Mouse (Mus musculus) intestine, postnatal 0 days (tissue): ENCODE results near the gene Cbx1. TPM values are rescaled to one million over a fixed set of nuclear protein-coding genes. Genes with fewer than 3 reads are reported as not detected.

ENCODE experiments used
- ATAC-seq: fragments of 200-750 bp; cut with Nextera tagmentation; 2 replicates; pipeline ENCODE4 v1.8.0; 2017; ENCODE audit warnings: mild to moderate bottlenecking, moderate TSS enrichment, moderate library complexity
- H3K27ac ChIP-seq: fragments of 300-500 bp; sonication (generic); 2 replicates; pipeline ENCODE4 v1.5.1; 2014; ENCODE audit warnings: mild to moderate bottlenecking, low read depth, low read length, moderate library complexity
- H3K27me3 ChIP-seq: fragments of 300-500 bp; sonication (generic); replicated peaks from 2 replicates; pipeline ENCODE4 v1.6.1; 2014; ENCODE audit warnings: low read length, mixed read lengths; ENCODE audit not compliant: control insufficient read depth, insufficient read depth
- H3K36me3 ChIP-seq: fragments of 300-500 bp; sonication (generic); 2 replicates; pipeline ENCODE4 v1.6.1; 2014; ENCODE audit warnings: mild to moderate bottlenecking, moderate library complexity; ENCODE audit not compliant: control insufficient read depth, insufficient read depth
- H3K4me1 ChIP-seq: fragments of 300-500 bp; sonication (generic); replicated peaks from 2 replicates; pipeline ENCODE4 v1.6.1; 2014; ENCODE audit warnings: antibody characterized with exemption, low read length, mixed read lengths; ENCODE audit not compliant: control insufficient read depth, insufficient read depth
- H3K4me2 ChIP-seq: fragments of 300-500 bp; sonication (generic); replicated peaks from 2 replicates; pipeline ENCODE4 v1.6.1; 2014; ENCODE audit warnings: low read depth, mild to moderate bottlenecking, moderate library complexity
- H3K4me3 ChIP-seq: fragments of 300-500 bp; sonication (generic); 2 replicates; pipeline ENCODE4 v1.5.1; 2014; ENCODE audit warnings: low read depth, low read length
- H3K9ac ChIP-seq: fragments of 300-500 bp; sonication (generic); 2 replicates; pipeline ENCODE4 v1.6.1; 2014; ENCODE audit warnings: mild to moderate bottlenecking, low read depth, low read length
- H3K9me3 ChIP-seq: fragments of 300-500 bp; sonication (generic); 2 replicates; pipeline ENCODE4 v1.6.1; 2016; ENCODE audit warnings: mixed run types; ENCODE audit not compliant: control insufficient read depth
- CTCF ChIP-seq: sonication (generic); IDR thresholded peaks from 2 replicates; pipeline ENCODE4 v1.5.1; 2016; ENCODE audit warnings: low read depth, mild to moderate bottlenecking, control low read depth, antibody characterized with exemption, moderate library complexity
- WGBS: fragments of 180-500 bp; shearing (Covaris S2); extraction: QIAGEN DNeasy Blood & Tissue Kit; methylation state at CpG from one replicate; pipeline ENCODE4 v1.1.7; 2014; 5-methylcytosine and 5-hydroxymethylcytosine counted together
- polyA plus RNA-seq: library from polyadenylated mRNA; unstranded; fragments of >200 nt; fragmentation: Nextera tagmentation; extraction: Ambion mirVana; gene quantifications from 2 replicates; pipeline ENCODE4 v1.2.1, GENCODE M21; 2015

The Cbx1 gene
- polyA plus RNA-seq, 1 experiment from 2014 or later, result 39.3 TPM

DNA sequence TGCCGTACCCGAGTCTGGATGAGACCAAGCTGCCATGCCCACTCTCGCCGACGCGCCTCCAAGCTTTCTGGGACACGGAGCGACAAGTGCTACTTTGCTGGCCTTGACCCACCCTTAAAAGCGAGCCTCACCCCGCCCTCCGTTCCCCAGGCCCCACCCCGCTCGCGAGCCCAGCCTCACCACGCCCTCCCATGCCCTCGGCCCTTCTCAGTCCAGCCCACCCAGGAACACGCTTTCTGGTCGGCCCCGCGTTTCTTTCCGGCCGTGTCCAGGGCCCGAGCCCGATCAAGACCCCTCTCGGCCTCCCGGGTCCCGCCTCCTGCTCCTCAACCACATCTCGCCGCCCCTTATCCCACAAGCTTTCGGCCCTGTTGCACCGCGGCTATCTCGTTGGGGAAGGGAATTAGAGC is 40.5 kb downstream of the Cbx1 start:
- WGBS, result under 1% methylated on average over 33 of the region's 33 CpGs
- peaks cover 10% of the 10 kb centered on the region; the same call in 1 of the 2 replicates for H3K36me3 ChIP-seq
- no peaks in the 10 kb centered on the region for H3K27me3 ChIP-seq
- peak; percentile 35 for TF ChIP-seq CTCF
- H3K4me1 ChIP-seq, result peaks cover 16% of the 10 kb centered on the region
- peak overlapping the region; percentile 94 for H3K27ac ChIP-seq
- H3K9me3 ChIP-seq, result no peaks in the 10 kb centered on the region
- peak overlapping the region; percentile 83 for H3K9ac ChIP-seq
- ATAC-seq, result peak; percentile 71
- H3K4me3 ChIP-seq, result peak overlapping the region; percentile 88
- H3K4me2 ChIP-seq, result peak overlapping the region; percentile 79

DNA sequence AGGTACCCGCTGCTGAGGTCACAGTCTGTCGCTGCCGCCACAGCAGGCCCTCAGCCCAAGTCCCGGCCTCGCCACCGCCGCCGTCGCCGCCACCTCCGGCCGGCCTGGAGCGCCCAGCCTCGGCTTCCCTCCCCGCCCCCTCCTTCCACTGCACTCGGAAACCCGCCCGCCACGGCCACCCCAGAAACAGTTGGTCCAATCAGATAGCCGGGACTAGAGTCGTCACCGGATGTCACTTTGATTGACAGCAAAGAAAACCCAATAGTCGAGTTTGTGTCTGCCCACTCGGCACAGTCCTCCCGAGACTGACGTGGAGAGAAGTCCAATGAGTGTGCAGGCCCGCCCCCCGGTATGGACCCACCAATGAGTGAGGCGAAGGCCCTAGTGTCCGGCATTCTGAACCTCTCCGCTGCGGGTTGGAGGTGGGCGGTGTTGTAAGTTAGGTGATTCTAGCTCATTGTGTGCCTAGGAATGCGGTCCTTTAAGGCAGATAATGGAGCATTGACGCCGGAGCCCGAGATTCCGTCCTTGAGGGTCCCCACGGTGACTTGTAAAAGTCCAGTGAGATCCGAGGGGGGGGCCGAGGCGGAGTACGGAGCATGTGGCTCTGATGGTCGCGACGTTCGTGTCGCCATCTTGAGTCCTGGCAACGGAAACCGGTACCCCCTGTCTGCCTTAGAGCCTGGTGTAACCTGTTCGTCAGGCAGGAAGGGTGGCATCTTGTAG is 41.0 kb downstream of the Cbx1 start, which contains the start of gene Nfe2l1:
TSS of gene Nfe2l1 (minus strand) at position 156 of the 726 bp plus-strand sequence.
- H3K4me1 ChIP-seq, result peaks cover 10% of the 10 kb centered on the region
- peak within 1 kb of the TSS; percentile 83 for H3K9ac ChIP-seq
- peak within 1 kb of the TSS; percentile 94 for H3K27ac ChIP-seq
- H3K36me3 ChIP-seq, result peaks cover 7% of the 10 kb centered on the region; the same call in 1 of the 2 replicates
- under 1% methylated on average over 51 of the region's 51 CpGs for WGBS
- H3K9me3 ChIP-seq, result no peaks in the 10 kb centered on the region
- peak within 1 kb of the TSS; percentile 79 for H3K4me2 ChIP-seq
- peak within 1 kb of the TSS; percentile 88 for H3K4me3 ChIP-seq
- no peaks in the 10 kb centered on the region for H3K27me3 ChIP-seq
- peak; percentile 98 for ATAC-seq
- peak; percentile 35; the same call in 1 of the 2 replicates for TF ChIP-seq CTCF

- WGBS, result 12% methylated on average over 13 of the region's 13 CpGs
- no peak for TF ChIP-seq CTCF
- Histone ChIP-seq H3K4me2 (peak overlapping the region; percentile 69), H3K27me3 (no peaks in the 10 kb centered on the region), H3K4me1 (peaks cover 10% of the 10 kb centered on the region; the same call in 1 of the 2 replicates), H3K27ac (peak overlapping the region; percentile 74), H3K9ac (peak overlapping the region; percentile 57; the same call in 1 of the 2 replicates), H3K4me3 (peak overlapping the region; percentile 88), H3K36me3 (peaks cover 7% of the 10 kb centered on the region; the same call in 1 of the 2 replicates), H3K9me3 (no peaks in the 10 kb centered on the region)
- no peak for ATAC-seq
These were observed 41.8 kb downstream of the Cbx1 start for GRCm38 (mm10) chr11:96830539-96831216.

- no peak for ATAC-seq
- peaks cover 7% of the 10 kb centered on the region; the same call in 1 of the 2 replicates for H3K36me3 ChIP-seq
- H3K4me1 ChIP-seq, result peaks cover 3% of the 10 kb centered on the region; the same call in 1 of the 2 replicates
- H3K27me3 ChIP-seq, result no peaks in the 10 kb centered on the region
- no peak for TF ChIP-seq CTCF
- no peak overlapping the region for H3K27ac ChIP-seq
- 46% methylated on average over 4 of the region's 4 CpGs for WGBS
- H3K9ac ChIP-seq, result no peak overlapping the region
- no peaks in the 10 kb centered on the region for H3K9me3 ChIP-seq
- H3K4me2 ChIP-seq, result no peak overlapping the region
- no peak overlapping the region for H3K4me3 ChIP-seq
These were observed 42.6 kb downstream of the Cbx1 start for GRCm38 (mm10) chr11:96831516-96831915.

- WGBS, result 87% methylated on average over 3 of the region's 3 CpGs
- Histone ChIP-seq H3K9ac (no peak overlapping the region), H3K27me3 (no peaks in the 10 kb centered on the region; the same call in 1 of the 2 replicates), H3K4me3 (no peak overlapping the region), H3K9me3 (no peaks in the 10 kb centered on the region), H3K4me2 (no peak overlapping the region), H3K36me3 (no peaks in the 10 kb centered on the region), H3K4me1 (no peaks in the 10 kb centered on the region; the same call in 1 of the 2 replicates), H3K27ac (no peak overlapping the region)
- no peak for ATAC-seq
- no peak for TF ChIP-seq CTCF
These were observed 43.6 kb downstream of the Cbx1 start for GRCm38 (mm10) chr11:96832541-96832940.

DNA sequence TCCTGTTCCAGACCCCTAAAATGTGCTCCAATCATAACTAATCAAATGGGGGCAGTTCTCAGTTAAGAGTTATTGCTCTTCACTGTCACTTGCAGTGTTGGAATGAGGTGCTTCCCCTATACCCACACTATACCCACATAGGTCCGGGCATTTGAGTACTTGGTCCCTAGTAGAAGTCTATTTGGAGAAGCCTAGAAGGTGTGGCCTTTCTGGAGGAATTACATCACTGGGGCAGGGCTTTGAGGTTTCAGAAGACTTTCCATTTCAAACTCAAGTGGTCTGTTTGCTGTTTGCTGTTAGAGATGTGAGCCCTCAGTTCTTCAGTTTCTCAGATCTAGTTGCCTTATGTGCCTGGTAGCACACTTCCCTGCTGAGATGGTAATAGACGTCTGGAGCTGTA is 44.0 kb downstream of the Cbx1 start:
- ATAC-seq, result no peak
- H3K27ac ChIP-seq, result no peak overlapping the region
- H3K9ac ChIP-seq, result no peak overlapping the region
- no peaks in the 10 kb centered on the region for H3K9me3 ChIP-seq
- H3K27me3 ChIP-seq, result no peaks in the 10 kb centered on the region; the same call in 1 of the 2 replicates
- H3K4me2 ChIP-seq, result no peak overlapping the region
- no peaks in the 10 kb centered on the region; the same call in 1 of the 2 replicates for H3K4me1 ChIP-seq
- 65% methylated on average over 2 of the region's 2 CpGs for WGBS
- no peaks in the 10 kb centered on the region for H3K36me3 ChIP-seq
- no peak overlapping the region for H3K4me3 ChIP-seq
- TF ChIP-seq CTCF, result no peak
